Mouse (Mus musculus): ENCODE results near the gene Kif20b.

Kif20b gene

DNA sequence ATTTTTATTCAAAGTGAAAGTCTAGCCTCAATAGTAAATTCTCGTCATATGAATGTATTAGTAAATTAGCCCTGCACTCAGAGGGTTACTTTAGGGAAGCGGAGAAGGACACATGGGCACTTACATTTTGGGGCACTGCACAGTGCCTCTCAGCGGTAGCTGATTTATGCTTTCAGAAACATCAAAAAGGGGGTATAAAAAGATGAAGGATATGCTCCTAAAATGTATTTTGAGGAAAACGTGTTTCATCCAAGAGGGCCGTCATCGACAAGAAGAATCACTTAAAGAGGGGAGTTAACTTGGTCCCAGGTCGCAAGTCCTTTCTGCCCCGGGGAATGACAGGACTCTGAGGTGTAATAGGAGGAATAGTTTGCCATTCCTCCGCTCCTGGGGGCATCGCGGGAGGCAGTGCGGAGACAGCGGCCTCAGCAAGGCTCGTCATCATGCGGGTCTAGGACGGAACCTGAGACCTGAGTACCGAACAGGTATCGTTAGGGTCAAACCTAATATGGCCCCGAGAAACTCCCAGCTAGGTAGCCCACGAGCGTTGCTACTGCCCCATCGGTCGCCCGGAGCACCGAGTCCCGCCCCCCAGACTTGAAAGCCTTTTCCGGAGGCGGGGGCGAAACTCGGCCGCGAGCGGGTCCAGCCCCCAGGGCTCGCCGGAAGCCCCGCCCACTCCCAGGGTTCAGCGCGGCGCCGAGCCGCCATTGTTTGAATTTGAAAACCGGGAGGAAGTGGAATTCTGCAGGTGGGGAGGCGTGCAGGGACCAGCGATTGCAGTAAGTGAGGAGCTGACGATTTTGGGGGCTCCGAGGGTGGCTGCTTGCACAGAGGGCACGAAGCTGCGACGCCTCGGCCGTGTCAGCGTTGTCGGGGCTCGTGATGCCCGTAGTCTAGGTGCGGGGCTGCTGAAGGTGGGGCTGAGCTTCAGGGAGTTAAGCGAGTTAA, at the start of gene Kif20b:
Gene Kif20b (plus strand): TSS at position 710 of the 951 bp plus-strand sequence.
- DNase-seq, result peak; percentile 81

- DNase-seq, result no peak
These were observed 45.5 kb upstream of the Kif20b start for GRCm38 (mm10) chr19:34876676-34877075.

DNA sequence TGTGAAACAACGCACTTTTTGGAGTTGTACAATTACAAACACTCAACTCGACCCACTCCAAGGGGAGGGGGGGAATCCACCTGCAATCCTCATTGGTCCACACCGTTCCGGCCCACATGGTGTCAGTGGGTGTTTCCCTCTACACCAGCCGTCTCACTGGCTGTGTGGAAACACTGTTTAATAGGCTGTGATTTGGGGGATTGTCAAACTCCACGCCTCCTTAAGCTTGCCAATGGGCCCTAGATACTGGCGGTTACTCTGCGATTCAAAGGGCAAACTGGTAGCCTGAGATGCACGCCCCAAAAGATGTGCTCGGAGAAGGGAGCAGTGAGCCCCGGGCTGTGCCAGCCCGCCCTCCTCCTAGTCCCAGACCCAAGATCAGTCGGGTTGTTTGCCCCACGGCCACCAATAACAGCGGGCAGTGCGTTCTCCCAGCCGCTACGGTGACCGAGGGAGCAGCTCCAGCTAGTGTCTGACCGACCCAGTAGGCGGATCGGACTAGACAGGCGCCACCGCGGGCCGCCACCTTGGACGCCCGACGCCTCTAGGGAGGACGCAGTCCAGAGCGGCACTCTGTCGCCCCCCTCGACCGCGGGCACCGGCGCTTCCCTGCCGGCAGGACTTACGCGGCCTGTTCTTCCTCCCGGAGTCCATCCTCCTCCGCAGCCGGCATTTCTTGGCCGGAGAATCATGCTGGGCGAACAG, 44.1 kb upstream of the Kif20b start:
- DNase-seq, result peak; percentile 86

DNA sequence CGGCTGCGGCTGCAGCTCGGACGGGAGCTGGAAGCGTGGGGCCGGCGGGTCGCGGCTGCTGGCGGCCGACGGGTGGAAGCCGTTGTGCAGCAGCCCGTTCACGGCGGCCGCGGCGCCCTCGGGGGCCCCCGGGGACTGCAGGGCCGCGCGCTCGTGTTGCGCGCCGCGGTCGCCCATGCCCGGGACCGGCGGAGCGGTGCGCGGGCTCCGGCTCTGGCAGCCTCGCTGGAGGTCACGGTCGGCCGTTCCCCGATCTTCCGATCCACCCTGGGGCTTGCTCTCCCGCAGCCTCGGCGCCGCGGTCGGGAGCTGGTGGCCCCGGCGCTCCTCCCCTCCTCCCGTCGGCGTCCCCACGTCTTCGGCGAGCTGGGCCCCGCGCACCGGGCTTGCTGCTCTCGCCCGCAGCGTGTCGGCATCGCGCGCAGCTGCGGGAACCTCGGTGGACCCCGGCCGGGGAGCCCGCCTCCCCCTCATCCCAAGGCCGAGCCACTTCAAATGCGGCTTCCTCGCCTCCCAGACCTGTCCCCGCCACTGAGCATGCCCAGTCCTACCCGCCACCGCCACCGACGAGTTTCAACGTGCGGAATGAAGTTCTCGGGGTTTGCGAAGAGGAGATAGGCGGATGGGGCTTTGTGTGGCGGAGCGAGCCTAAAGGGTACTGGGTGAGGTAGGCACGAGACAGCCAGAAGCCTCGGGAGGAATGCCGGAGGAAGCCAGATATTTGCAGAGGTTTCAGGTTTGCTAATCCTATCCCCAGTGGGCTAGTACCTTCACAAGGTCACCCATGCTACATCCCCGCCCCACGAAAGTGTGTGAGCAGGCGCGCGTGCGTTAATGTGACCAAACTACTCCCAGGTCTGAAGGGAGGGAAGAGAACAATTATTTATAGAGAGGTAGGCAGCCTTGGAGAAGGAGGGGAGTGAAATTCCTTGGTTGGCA, 43.3 kb upstream of the Kif20b start, which contains the start of gene Pank1:
Gene Pank1 (minus strand): TSS at position 853 of the 939 bp plus-strand sequence.
- DNase-seq, result peak; percentile 69

DNA sequence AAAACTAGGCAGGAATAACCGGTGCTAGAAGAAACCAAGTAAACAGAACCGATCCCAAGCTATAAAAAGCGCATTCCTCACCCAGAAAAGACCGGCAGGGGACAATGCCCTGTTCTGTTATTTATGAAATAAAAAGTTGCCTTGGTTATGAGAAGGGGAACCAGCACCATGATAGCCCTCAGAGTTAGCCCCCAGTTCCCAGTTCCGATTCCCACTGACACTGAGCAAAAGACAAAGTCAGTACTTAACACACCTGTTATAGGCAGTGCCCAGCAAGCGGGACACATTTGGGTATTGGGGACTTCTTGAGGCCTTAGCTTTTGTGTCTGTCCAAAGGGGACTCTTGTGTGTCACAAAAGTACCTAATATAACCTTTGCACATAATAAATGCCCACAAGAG, 42.5 kb upstream of the Kif20b start:
- no peak for DNase-seq

DNA sequence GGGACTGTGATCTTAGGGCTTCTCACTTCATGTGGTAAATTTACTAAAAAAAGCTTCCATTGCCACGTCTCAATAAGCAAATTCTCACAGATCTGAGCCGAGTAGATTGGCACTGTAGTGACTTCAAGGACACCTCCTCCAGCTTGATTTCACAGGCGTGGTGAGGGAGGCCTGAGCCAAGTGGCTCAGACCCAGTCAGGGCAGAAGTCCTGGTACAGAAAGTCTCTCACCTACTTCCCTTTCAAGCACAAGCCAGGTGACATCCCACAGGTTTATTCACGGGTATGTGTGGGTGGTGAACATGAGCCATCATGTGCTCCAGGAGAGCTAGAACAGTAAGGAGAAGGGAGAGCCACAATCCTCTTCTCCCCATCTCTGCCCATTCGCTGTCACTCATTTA, 41.0 kb upstream of the Kif20b start:
- DNase-seq, result no peak

- no peak for DNase-seq
These were observed 39.7 kb upstream of the Kif20b start for GRCm38 (mm10) chr19:34882443-34882842.

DNA sequence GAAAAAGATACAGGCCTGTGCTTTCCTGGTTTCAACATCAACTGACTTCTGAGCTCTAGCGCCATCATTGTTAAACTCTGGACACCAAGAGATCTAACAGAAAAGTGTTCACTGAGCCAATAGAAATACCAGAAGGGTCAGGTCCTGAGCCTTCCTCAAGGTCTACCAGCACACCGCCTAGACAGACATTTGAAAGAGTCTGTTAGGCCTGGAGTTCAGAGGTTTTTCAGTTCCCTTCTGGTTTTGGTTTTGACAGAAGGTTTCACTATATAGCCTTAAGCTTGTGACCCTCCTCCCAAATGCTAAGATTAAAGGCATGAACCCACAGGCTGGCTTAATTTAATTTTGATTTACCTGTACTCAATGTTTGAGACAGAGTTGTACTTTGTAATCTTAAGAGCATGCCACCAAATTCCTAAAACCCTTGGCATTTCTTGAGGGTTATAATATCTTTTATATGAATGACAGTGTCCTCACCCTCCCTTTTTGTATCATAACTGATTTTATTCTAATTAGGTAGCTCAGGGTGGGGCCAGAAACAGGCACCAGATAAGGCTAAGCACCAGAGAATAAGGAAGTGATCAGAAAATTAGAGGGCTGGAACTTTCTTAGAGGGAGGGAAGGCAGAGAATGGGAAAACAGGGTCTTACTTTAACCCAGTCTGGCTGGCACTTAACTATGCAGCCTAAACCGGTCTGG, 38.5 kb upstream of the Kif20b start:
- no peak for DNase-seq

DNA sequence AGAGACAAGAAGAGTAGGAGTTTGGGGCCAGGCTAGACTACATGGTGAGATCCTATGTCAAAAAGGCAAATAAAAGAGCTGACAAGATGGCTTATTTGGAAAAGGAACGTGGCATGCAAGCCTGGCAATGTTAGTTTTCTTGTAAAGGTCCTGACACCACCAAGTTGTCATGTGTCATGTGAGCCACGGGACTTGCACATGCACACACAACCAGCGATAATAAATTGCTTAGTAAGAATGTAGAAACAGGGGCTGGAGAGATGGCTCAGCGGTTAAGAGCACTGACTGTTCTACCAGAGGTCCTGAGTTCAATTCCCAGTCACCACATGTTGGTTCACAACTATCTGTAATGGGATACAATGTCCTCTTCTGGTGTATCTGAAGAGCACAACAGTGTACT, 35.8 kb upstream of the Kif20b start:
- DNase-seq, result no peak

DNA sequence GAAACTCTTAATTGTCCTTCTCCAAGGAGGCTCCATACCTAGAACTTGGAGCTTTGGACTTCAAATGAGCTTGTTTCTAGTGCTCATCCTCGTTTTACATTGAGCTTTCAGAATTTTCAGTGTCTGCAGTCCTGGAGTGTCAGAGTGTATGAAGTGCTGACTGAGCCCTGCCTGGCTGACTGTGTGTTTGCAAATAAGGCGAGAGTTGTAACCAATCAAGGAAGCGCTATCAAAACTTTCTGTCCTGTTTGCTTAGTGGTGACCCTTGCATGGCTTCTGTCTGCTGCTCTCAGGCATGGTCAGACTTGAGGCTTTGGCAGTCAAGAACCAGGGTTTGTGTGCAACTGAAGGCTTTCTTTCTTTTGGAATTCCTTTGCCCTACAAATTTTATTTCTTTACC, 31.2 kb upstream of the Kif20b start:
- DNase-seq, result no peak

DNA sequence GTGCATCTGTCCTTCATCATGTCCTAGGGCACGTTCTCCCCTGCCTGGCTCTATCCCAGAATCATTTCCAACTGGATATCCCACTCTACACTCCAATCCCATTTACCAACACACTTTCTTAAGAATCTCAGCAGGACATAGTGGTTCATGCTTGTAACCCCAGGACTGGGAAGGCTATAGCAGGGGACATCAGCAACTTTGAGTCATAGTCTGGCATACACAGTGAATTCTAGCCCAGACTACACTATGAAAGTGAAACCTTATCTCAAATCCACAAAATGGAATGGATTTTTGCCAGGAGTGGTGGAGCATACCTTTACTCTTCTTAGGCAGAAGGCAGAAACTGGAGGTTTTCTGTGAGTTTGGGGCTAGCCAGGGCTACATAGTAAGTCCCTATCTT, 30.6 kb upstream of the Kif20b start:
- DNase-seq, result no peak

- DNase-seq, result no peak
These were observed 27.1 kb upstream of the Kif20b start for GRCm38 (mm10) chr19:34895082-34895481.

DNA sequence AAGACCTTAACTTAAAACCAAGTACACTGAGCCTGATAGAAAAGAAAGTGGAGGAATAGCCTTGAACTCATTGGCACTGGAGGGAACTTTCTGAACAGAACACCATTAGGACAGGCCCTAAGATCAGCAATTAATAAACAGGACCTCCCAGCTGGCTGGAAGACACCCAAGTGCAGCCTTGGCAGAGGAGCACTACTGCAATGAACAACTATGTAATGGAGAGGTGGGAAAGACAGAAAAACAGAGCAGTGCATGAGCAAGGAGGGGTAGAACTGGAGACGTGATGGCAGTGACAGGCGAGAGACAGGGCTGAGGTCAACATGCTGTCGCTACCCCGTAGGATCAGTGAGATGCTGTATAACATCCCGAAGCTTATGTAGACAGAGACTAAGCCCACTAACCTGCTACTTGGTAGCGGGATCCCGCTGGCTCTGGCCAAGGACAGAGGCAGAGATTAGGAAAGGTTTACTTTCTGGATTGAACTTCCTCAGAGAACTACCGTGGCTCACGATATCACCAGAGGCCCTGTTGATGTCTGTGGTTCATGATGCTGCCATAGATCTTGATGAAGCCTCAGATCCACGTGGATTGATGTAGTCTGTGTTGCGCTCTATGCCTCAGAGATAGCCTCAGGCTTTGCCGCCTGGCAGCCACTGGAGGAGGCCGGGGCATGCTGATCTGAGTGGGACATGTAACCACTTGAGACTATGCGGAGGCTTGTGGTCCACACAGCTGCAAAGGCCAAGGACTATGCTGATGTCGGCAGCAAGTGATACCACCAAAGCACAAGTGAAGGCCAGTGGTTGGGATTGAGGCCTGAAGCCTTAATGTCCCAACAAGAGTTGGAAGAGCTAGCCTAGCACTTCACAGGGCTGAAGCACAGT, 24.8 kb upstream of the Kif20b start:
- DNase-seq, result no peak

- no peak for DNase-seq
These were observed 23.2 kb upstream of the Kif20b start for GRCm38 (mm10) chr19:34898941-34899340.

GRCm38 (mm10) chr19:34901266-34901665, 20.9 kb upstream of the Kif20b start:
- no peak for DNase-seq

GRCm38 (mm10) chr19:34901735-34902134, 20.4 kb upstream of the Kif20b start:
- DNase-seq, result no peak

DNA sequence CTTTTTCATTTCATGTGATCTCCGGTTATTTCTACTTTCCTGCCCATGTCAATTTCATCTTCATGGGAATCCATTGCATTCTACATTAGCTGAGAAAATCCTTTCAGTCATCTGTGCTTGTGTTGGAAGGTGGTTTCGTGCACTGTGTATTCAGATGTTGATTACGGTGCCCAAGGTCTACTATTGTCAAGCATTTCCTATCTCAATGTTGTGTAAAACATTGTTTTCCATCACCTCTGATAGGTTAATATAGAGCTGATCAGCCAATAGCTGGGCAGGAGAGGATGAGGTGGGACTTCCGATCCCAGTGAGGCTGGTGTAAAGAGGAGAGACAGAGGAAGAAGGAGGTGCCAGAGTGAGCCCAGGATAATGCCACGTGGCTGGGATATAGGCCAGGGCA, 18.1 kb upstream of the Kif20b start:
- DNase-seq, result no peak

- no peak for DNase-seq
These were observed 16.7 kb upstream of the Kif20b start for GRCm38 (mm10) chr19:34905424-34905823.

DNA sequence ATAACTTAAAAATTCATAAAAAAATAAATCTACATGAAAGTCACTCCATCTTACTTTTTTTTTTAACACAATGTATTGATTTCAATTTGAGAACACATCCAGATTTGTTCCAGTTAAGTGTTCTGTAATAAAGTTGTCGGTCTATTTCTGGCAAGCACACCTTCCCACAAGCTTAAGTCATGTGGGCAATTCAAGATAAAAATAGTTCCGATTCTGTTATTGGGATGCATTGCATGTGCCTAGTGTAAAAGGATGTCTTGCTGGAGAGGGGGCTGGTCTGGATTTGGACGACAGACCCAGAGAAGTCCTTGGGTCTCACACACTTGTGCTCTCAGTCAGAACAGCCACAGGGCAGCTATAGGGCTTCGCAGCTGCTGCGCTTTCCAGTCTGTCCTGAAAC, 15.4 kb upstream of the Kif20b start:
- DNase-seq, result no peak

DNA sequence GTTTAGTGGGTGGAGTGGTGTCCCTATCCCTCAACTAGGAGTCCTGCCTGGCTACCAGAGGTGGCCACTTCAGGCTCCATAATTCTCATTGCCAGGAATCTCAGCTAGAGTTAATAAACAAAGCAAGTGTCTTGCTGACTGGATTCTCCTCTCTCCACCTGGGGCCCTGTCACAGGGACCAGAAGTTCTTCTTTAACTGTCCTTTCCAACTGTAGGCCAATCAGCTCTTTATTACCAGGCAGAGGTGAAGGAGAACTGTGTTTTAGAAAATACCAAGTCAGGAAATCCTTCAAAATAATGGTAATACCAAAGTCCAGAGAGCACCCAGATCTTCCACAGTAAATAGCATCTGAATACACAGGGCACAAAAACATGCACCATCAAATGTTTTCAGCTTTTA, 9.8 kb upstream of the Kif20b start:
- DNase-seq, result no peak

DNA sequence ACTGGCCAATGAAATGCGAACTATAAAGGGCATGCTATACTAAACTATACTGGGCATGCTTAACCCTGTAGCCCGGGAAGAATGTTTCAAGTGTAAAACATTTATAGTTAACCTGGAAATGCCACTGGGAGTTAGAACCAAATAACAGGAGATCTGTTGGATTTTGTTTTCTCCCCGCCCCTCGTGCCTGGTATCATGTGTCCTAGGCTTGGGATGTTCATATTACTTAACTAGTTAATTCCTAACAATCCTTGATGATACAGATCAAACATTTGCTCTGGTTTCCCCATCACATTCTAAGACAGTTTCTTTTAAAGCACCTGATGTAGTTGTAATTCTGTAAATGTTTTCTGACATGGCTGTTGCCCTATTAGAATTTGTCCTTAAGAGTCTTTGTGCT, 2.1 kb upstream of the Kif20b start:
- DNase-seq, result no peak

All from cerebellum, adult 11-12 months (tissue).